Mouse (Mus musculus): ENCODE results near the gene Mapk6. TPM values are rescaled to one million over a fixed set of nuclear protein-coding genes. Genes with fewer than 3 reads are reported as not detected.

The Mapk6 gene
- polyA plus RNA-seq, 2 experiments = 9.3 to 17.1 TPM

DNA sequence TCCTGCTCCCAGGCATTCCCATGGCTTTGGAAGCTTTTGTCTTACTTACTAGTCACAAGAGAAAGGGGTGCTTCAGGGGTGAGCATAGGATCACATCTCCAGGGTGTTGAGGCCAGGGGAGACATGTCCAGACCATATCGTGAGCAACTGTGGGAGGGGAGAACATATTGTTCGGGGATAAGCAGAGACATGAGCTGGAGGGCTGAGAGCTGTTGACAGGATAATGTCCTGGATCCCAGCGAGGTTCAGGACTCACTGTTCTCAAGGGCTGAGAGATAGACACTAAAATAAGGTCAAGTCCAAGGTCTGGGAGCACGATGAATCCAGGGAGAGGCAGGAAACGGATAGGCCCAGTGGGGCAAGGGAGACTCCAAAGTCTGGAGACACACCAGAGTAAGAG lies 46.8 kb downstream of the Mapk6 start:
- Histone ChIP-seq H3K4me1 (replicated peaks; ENCODE audit: control insufficient read depth in 2 of 2, insufficient read depth in 2 of 2, low read length in 1 of 2) (no peaks in the 10 kb centered on the region), H3K36me3 (replicated peaks; ENCODE audit: control insufficient read depth, insufficient read depth, low read depth) (no peaks in the 10 kb centered on the region), H3K27ac (no peak overlapping the region), H3K27me3 (ENCODE audit: control insufficient read depth, insufficient read depth, low read length) (no peaks in the 10 kb centered on the region), H3K9me3 (ENCODE audit: control insufficient read depth, low read length) (no peaks in the 10 kb centered on the region), H3K9ac (replicated peaks) (no peak overlapping the region), H3K4me3 (ENCODE audit: insufficient read depth in 1 of 2, low read depth in 2 of 2, low read length in 2 of 2) (no peak overlapping the region), H3K4me2 (ENCODE audit: low read depth) (no peak overlapping the region)
- WGBS (ENCODE audit: insufficient replicate concordance) = 68% methylated on average over 5 of the region's 5 CpGs
- ATAC-seq (ENCODE audit: insufficient read depth) (no peak), DNase-seq (ENCODE audit: low read depth in 3 of 3, low spot score in 3 of 3) (no peak)
- TF ChIP-seq EP300 (IDR thresholded peaks at IDR 0.05; ENCODE audit: low read depth) = no peak
- TF ChIP-seq CTCF (IDR thresholded peaks at IDR 0.05; ENCODE audit: low read depth) = no peak

DNA sequence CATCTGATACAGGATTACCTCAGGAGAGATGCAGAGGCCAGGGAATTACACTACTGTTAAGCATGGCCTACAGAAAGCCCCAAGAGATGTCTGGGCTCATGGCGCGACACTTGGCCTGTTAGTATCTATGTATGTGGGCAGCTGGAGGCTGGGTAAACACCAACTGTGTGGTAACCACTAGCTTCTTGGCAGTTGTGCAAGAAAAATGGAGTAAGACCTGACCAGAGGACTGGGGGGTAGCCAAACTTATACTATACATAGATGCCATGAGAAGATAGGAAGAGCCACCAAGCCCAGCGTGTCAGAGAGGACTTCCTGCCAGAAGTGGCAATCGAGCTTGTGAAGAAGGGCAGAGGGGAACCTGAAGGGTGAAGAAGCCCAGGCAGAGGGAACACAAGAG lies 47.6 kb downstream of the Mapk6 start:
- Histone ChIP-seq H3K4me1 (replicated peaks; ENCODE audit: control insufficient read depth in 2 of 2, insufficient read depth in 2 of 2, low read length in 1 of 2) (no peaks in the 10 kb centered on the region), H3K27ac (no peak overlapping the region), H3K9me3 (ENCODE audit: control insufficient read depth, low read length) (no peaks in the 10 kb centered on the region), H3K4me3 (ENCODE audit: insufficient read depth in 1 of 2, low read depth in 2 of 2, low read length in 2 of 2) (no peak overlapping the region), H3K9ac (replicated peaks) (no peak overlapping the region), H3K27me3 (ENCODE audit: control insufficient read depth, insufficient read depth, low read length) (no peaks in the 10 kb centered on the region), H3K36me3 (replicated peaks; ENCODE audit: control insufficient read depth, insufficient read depth, low read depth) (no peaks in the 10 kb centered on the region), H3K4me2 (ENCODE audit: low read depth) (no peak overlapping the region)
- no peak; the same call in 1 of the 2 replicates for ATAC-seq (ENCODE audit: insufficient read depth)
- WGBS (ENCODE audit: insufficient replicate concordance) = 50% methylated on average over 4 of the region's 4 CpGs
- no peak for TF ChIP-seq EP300 (IDR thresholded peaks at IDR 0.05; ENCODE audit: low read depth)
- no peak for TF ChIP-seq CTCF (IDR thresholded peaks at IDR 0.05; ENCODE audit: low read depth)
- DNase-seq (ENCODE audit: low read depth in 3 of 3, low spot score in 3 of 3) = peak in 1 of 3 experiments; percentile 10

DNA sequence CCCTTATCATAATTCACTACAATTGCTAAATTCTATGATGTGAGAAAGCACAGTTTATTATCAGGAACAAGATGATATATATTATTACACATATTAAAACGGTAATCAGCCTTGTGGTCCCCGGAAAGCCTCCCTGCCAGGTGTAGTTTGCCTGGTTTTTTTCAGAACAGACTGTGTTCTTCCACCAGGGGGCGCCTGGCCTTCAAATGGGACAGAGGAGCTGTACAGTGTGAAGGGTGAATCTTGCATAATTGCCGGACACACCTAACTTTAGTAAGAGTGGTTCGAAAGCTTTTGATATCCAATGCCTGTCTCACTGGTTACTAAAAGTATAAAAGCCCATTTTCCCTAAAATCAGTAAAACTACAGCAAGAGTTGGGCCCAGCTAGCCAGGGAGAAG lies 48.1 kb downstream of the Mapk6 start:
- H3K27me3 ChIP-seq (ENCODE audit: control insufficient read depth, insufficient read depth, low read length) = no peaks in the 10 kb centered on the region
- H3K4me3 ChIP-seq (ENCODE audit: insufficient read depth in 1 of 2, low read depth in 2 of 2, low read length in 2 of 2) = no peak overlapping the region
- H3K9me3 ChIP-seq (ENCODE audit: control insufficient read depth, low read length) = no peaks in the 10 kb centered on the region
- peak; percentile 85 for TF ChIP-seq CTCF (IDR thresholded peaks at IDR 0.05; ENCODE audit: low read depth)
- TF ChIP-seq EP300 (IDR thresholded peaks at IDR 0.05; ENCODE audit: low read depth) = no peak
- DNase-seq (ENCODE audit: low read depth in 3 of 3, low spot score in 3 of 3) (peak; percentile 26 to 44 (median 29)), ATAC-seq (ENCODE audit: insufficient read depth) (peak; percentile 63)
- no peaks in the 10 kb centered on the region for H3K4me1 ChIP-seq (replicated peaks; ENCODE audit: control insufficient read depth in 2 of 2, insufficient read depth in 2 of 2, low read length in 1 of 2)
- H3K4me2 ChIP-seq (ENCODE audit: low read depth) = no peak overlapping the region
- H3K9ac ChIP-seq (replicated peaks) = no peak overlapping the region
- WGBS (ENCODE audit: insufficient replicate concordance) = 15% methylated on average over 5 of the region's 5 CpGs
- no peaks in the 10 kb centered on the region for H3K36me3 ChIP-seq (replicated peaks; ENCODE audit: control insufficient read depth, insufficient read depth, low read depth)
- H3K27ac ChIP-seq = no peak overlapping the region

DNA sequence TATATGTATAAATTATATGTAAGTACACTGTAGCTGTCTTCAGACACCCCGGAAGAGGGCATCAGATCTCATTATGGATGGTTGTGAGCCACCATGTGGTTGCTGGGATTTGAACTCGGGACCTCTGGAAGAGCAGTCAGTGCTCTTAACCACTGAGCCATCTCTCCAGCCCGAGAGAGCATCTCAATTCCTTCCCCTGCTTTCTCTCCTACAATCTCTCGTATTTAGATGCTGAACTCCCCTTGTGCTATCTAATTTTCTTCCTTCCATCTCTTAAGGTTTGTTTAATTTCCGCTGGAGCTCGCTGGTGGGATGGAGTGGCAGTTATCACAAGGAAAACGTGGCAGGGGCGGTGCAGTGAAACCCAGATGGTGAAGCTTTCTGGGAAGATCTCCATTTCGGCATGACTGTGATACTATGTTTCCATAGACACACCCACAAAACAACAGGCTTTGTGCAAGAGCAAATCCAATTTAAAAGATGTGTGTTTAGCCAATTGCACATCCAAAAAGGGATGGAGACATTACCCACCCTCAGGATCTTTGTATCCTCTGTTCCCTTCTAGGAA lies 52.6 kb downstream of the Mapk6 start:
- Histone ChIP-seq H3K27ac (no peak overlapping the region), H3K4me1 (replicated peaks; ENCODE audit: control insufficient read depth in 2 of 2, insufficient read depth in 2 of 2, low read length in 1 of 2) (peaks cover 0 to 4% of the 10 kb centered on the region in 2 experiments; a peak in 1 of 4 replicates), H3K9me3 (ENCODE audit: control insufficient read depth, low read length) (no peaks in the 10 kb centered on the region), H3K27me3 (ENCODE audit: control insufficient read depth, insufficient read depth, low read length) (no peaks in the 10 kb centered on the region), H3K36me3 (replicated peaks; ENCODE audit: control insufficient read depth, insufficient read depth, low read depth) (no peaks in the 10 kb centered on the region), H3K9ac (replicated peaks) (no peak overlapping the region), H3K4me3 (ENCODE audit: insufficient read depth in 1 of 2, low read depth in 2 of 2, low read length in 2 of 2) (no peak overlapping the region), H3K4me2 (ENCODE audit: low read depth) (no peak overlapping the region)
- no peak for DNase-seq (ENCODE audit: low read depth in 3 of 3, low spot score in 3 of 3)
- no peak for TF ChIP-seq EP300 (IDR thresholded peaks at IDR 0.05; ENCODE audit: low read depth)
- no peak for TF ChIP-seq CTCF (IDR thresholded peaks at IDR 0.05; ENCODE audit: low read depth)
- WGBS (ENCODE audit: insufficient replicate concordance) = 50% methylated on average over 9 of the region's 9 CpGs
- ATAC-seq (ENCODE audit: insufficient read depth) = no peak

DNA sequence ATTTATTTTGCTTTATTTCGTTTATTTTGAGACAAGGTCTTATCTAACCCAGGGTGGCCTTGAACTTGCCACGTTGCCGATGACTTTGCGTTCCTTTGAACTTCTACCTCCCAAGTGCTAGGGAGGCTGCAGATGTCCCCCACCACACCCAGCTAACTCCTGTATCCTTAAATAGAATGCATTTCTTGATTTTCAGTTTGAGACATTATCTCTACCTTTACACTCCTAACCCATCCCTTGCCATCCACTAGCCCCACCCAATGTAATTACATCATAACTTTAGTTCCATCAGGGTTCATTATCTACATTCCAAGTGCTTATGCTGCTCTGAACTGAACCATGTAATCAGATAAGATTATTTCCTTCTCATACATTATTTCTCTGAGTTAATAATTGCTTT lies 54.0 kb downstream of the Mapk6 start:
- TF ChIP-seq CTCF (IDR thresholded peaks at IDR 0.05; ENCODE audit: low read depth) = no peak
- no peak for TF ChIP-seq EP300 (IDR thresholded peaks at IDR 0.05; ENCODE audit: low read depth)
- no peak overlapping the region for H3K4me2 ChIP-seq (ENCODE audit: low read depth)
- WGBS (ENCODE audit: insufficient replicate concordance) = 26% methylated on average over 4 of the region's 4 CpGs
- H3K4me1 ChIP-seq (replicated peaks; ENCODE audit: control insufficient read depth in 2 of 2, insufficient read depth in 2 of 2, low read length in 1 of 2) = peaks cover 0 to 4% of the 10 kb centered on the region in 2 experiments; a peak in 1 of 4 replicates
- H3K27me3 ChIP-seq (ENCODE audit: control insufficient read depth, insufficient read depth, low read length) = no peaks in the 10 kb centered on the region
- no peaks in the 10 kb centered on the region for H3K9me3 ChIP-seq (ENCODE audit: control insufficient read depth, low read length)
- ATAC-seq (ENCODE audit: insufficient read depth) (peak; percentile 72), DNase-seq (ENCODE audit: low read depth in 3 of 3, low spot score in 3 of 3) (peak in 1 of 3 experiments; percentile 29)
- no peak overlapping the region for H3K4me3 ChIP-seq (ENCODE audit: insufficient read depth in 1 of 2, low read depth in 2 of 2, low read length in 2 of 2)
- no peak overlapping the region for H3K27ac ChIP-seq
- no peak overlapping the region for H3K9ac ChIP-seq (replicated peaks)
- H3K36me3 ChIP-seq (replicated peaks; ENCODE audit: control insufficient read depth, insufficient read depth, low read depth) = no peaks in the 10 kb centered on the region
